Mouse (Mus musculus) lung, adult 2 months (tissue): ENCODE measurements at regions not wholly inside any gene's neighbourhood (a gene's known extent, or its start where the extent isn't known, plus 50 kb on each side); places are given as distances from the start of the nearest gene placed in this dataset.

Experiments
- CTCF ChIP-seq: fragments of 200-500 bp; IDR thresholded peaks from 2 replicates; pipeline ENCODE4 v1.5.1; 2011; ENCODE audit warnings: mild to moderate bottlenecking, low read length, control low read depth; ENCODE audit not compliant: insufficient read depth
- POLR2A ChIP-seq: fragments of 200-500 bp; IDR thresholded peaks from 2 replicates; pipeline ENCODE4 v1.6.1; 2011; ENCODE audit warnings: low read depth, mild to moderate bottlenecking, control low read depth, low read length, borderline replicate concordance; ENCODE audit errors: extremely low read depth

GRCm38 (mm10) chr17:27355056-27355455 lies 150.8 kb upstream of the Lemd2 start:
- TF ChIP-seq POLR2A: no peak
- no peak for TF ChIP-seq CTCF
